Mouse (Mus musculus): Measurements from ENCODE around the gene Cmah.

GRCm38 (mm10) chr13:24520796-24521195, 193.6 kb downstream of the Cmah start:
- TF ChIP-seq EP300 (IDR thresholded peaks at IDR 0.05; ENCODE audit: insufficient read depth, low read depth, low read length) = no peak
- no peak for TF ChIP-seq CTCF (IDR thresholded peaks at IDR 0.05; ENCODE audit: low read depth, low read length)
- TF ChIP-seq POLR2A (IDR thresholded peaks at IDR 0.05; ENCODE audit: insufficient read depth, low read length) = no peak

Data from ES-Bruce4 (cell line).